Mouse (Mus musculus) midbrain, embryonic 15.5 days (tissue): Measurements from ENCODE around the gene Birc7. TPM values are rescaled to one million over a fixed set of nuclear protein-coding genes. Genes with fewer than 3 reads are reported as not detected.

ENCODE experiments used
- ATAC-seq: fragments of 200-750 bp; cut with Nextera tagmentation; replicated peaks from 2 replicates; pipeline ENCODE4 v1.8.0; 2017; ENCODE audit warnings: moderate TSS enrichment
- H3K27ac ChIP-seq: fragments of 300-500 bp; sonication (generic); 2 replicates; pipeline ENCODE4 v1.5.1; 2015; ENCODE audit warnings: mild to moderate bottlenecking, inconsistent platforms
- H3K27me3 ChIP-seq: fragments of 300-500 bp; sonication (generic); replicated peaks from 2 replicates; pipeline ENCODE4 v1.6.1; 2015; ENCODE audit warnings: inconsistent platforms
- H3K36me3 ChIP-seq: fragments of 300-500 bp; sonication (generic); replicated peaks from 2 replicates; pipeline ENCODE4 v1.6.1; 2015; ENCODE audit warnings: inconsistent platforms
- H3K4me1 ChIP-seq: fragments of 300-500 bp; sonication (generic); 2 replicates; pipeline ENCODE4 v1.6.1; 2015; ENCODE audit warnings: inconsistent platforms
- H3K4me2 ChIP-seq: fragments of 300-500 bp; sonication (generic); 2 replicates; pipeline ENCODE4 v1.6.1; 2015; ENCODE audit warnings: inconsistent platforms, mild to moderate bottlenecking, moderate library complexity
- H3K4me3 ChIP-seq: fragments of 300-500 bp; sonication (generic); 2 replicates; pipeline ENCODE4 v1.5.1; 2015; ENCODE audit warnings: mild to moderate bottlenecking, inconsistent platforms
- H3K9ac ChIP-seq: fragments of 300-500 bp; sonication (generic); 2 replicates; pipeline ENCODE4 v1.6.1; 2015; ENCODE audit warnings: mild to moderate bottlenecking, inconsistent platforms
- H3K9me3 ChIP-seq: fragments of 300-500 bp; sonication (generic); 2 replicates; pipeline ENCODE4 v1.6.1; 2016; ENCODE audit warnings: inconsistent platforms
- WGBS: fragments of 180-500 bp; shearing (Covaris S2); methylation state at CpG from one replicate; pipeline ENCODE4 v1.1.7; 2015; ENCODE audit warnings: mixed read lengths; 5-methylcytosine and 5-hydroxymethylcytosine counted together
- polyA plus RNA-seq: library from polyadenylated mRNA; unstranded; fragments of >200 nt; fragmentation: Nextera tagmentation; extraction: Ambion mirVana; gene quantifications from 2 replicates; pipeline ENCODE4 v1.2.1, GENCODE M21; 2015

Gene Birc7
- polyA plus RNA-seq: 0.10 and 0.31 TPM in 2 replicates

GRCm38 (mm10) chr2:180928723-180929122 is at the start of gene Birc7:
Gene Birc7, plus strand, starts transcription at chr2:180929023.
- H3K27ac ChIP-seq: no peak within 1 kb of the TSS
- H3K36me3 ChIP-seq: no peaks in the 10 kb centered on the region
- WGBS: 41% methylated on average over 4 of the region's 4 CpGs
- no peak within 1 kb of the TSS for H3K4me2 ChIP-seq
- no peak within 1 kb of the TSS for H3K9ac ChIP-seq
- no peaks in the 10 kb centered on the region for H3K27me3 ChIP-seq
- ATAC-seq: no peak
- H3K4me1 ChIP-seq: no peaks in the 10 kb centered on the region
- H3K9me3 ChIP-seq: no peaks in the 10 kb centered on the region
- H3K4me3 ChIP-seq: no peak within 1 kb of the TSS

- Histone ChIP-seq H3K9ac (no peak overlapping the region), H3K36me3 (no peaks in the 10 kb centered on the region), H3K4me3 (no peak overlapping the region), H3K27me3 (no peaks in the 10 kb centered on the region), H3K4me1 (peaks cover 27% of the 10 kb centered on the region), H3K27ac (peak overlapping the region; percentile 74), H3K4me2 (peak overlapping the region; percentile 17), H3K9me3 (no peaks in the 10 kb centered on the region)
- peak; percentile 92 for ATAC-seq
- WGBS: 25% methylated on average over 7 of the region's 7 CpGs
Measured at GRCm38 (mm10) chr2:180879365-180880067, 49.3 kb upstream of the Birc7 start.

- no peak overlapping the region for H3K4me3 ChIP-seq
- no peaks in the 10 kb centered on the region for H3K9me3 ChIP-seq
- WGBS: 79% methylated on average over 9 of the region's 9 CpGs
- H3K4me1 ChIP-seq: peaks cover 27% of the 10 kb centered on the region
- no peaks in the 10 kb centered on the region for H3K36me3 ChIP-seq
- no peak overlapping the region for H3K4me2 ChIP-seq
- H3K9ac ChIP-seq: no peak overlapping the region
- no peaks in the 10 kb centered on the region for H3K27me3 ChIP-seq
- no peak overlapping the region for H3K27ac ChIP-seq
- ATAC-seq: no peak
Measured at GRCm38 (mm10) chr2:180881281-180881680, 47.5 kb upstream of the Birc7 start.

DNA sequence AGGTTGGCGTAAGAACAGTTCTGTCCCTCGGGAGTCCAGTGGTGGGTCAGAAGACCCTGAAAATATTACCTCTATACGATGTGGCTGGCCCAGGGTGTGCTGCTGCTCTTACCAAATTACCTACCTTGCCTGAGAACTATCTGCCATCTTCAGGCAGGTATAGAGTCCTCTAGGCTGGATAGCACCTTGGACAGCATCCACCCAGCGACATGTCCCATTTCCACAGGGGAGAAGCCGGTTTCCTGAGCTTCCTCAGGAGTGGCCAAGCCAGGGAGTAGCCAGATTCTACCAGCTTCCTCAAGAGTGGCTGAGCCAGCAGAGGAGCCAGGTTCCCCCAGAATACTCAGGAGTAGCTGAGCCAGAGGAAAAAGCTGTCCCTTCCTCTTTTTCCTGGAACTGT is 43.6 kb upstream of the Birc7 start:
- no peak overlapping the region for H3K27ac ChIP-seq
- H3K9ac ChIP-seq: no peak overlapping the region
- no peak overlapping the region for H3K4me3 ChIP-seq
- H3K27me3 ChIP-seq: no peaks in the 10 kb centered on the region
- H3K36me3 ChIP-seq: no peaks in the 10 kb centered on the region
- H3K9me3 ChIP-seq: no peaks in the 10 kb centered on the region
- H3K4me2 ChIP-seq: no peak overlapping the region
- WGBS: 76% methylated on average over 5 of the region's 5 CpGs
- ATAC-seq: no peak
- H3K4me1 ChIP-seq: peaks cover 38% of the 10 kb centered on the region

- peak overlapping the region; percentile 98 for H3K27ac ChIP-seq
- H3K4me2 ChIP-seq: peak overlapping the region; percentile 56
- H3K4me1 ChIP-seq: peaks cover 43% of the 10 kb centered on the region
- no peaks in the 10 kb centered on the region for H3K36me3 ChIP-seq
- H3K27me3 ChIP-seq: no peaks in the 10 kb centered on the region
- 2% methylated on average over 19 of the region's 19 CpGs for WGBS
- peak overlapping the region; percentile 38 for H3K9ac ChIP-seq
- H3K4me3 ChIP-seq: peak overlapping the region; percentile 17
- no peak for ATAC-seq
- no peaks in the 10 kb centered on the region for H3K9me3 ChIP-seq
Measured at GRCm38 (mm10) chr2:180889271-180889920, 39.4 kb upstream of the Birc7 start.

DNA sequence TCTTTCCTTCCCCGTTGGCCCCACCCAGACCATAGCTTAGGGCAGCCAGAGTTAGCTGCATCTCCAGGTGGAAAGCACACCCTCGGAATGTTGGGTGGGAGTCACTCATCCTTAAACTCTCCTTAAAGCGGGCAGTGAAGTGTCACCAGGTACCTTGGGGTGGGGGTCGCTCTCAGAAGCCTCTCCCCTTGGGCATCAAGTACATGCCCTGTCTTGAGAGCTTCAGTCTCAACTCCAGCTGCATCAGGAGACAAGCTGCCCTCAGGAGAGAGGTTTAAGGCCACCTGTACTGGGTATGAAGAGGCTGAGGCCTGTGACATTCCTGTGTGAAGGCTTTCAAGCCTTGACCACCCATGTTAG is 38.9 kb upstream of the Birc7 start:
- ATAC-seq: no peak
- Histone ChIP-seq H3K9me3 (no peaks in the 10 kb centered on the region), H3K27me3 (no peaks in the 10 kb centered on the region), H3K9ac (peak overlapping the region; percentile 98; the same call in 1 of the 2 replicates), H3K4me2 (peak overlapping the region; percentile 56), H3K4me3 (peak overlapping the region; percentile 87; the same call in 1 of the 2 replicates), H3K4me1 (peaks cover 43% of the 10 kb centered on the region), H3K27ac (peak overlapping the region; percentile 98), H3K36me3 (no peaks in the 10 kb centered on the region)
- 11% methylated on average over 4 of the region's 4 CpGs for WGBS

- peak overlapping the region; percentile 87 for H3K4me3 ChIP-seq
- H3K9me3 ChIP-seq: no peaks in the 10 kb centered on the region
- WGBS: 2% methylated on average over 26 of the region's 29 CpGs
- peak; percentile 4 for ATAC-seq
- peak overlapping the region; percentile 98 for H3K9ac ChIP-seq
- no peaks in the 10 kb centered on the region for H3K27me3 ChIP-seq
- H3K4me1 ChIP-seq: peaks cover 49% of the 10 kb centered on the region
- peak overlapping the region; percentile 56 for H3K4me2 ChIP-seq
- H3K36me3 ChIP-seq: no peaks in the 10 kb centered on the region
- H3K27ac ChIP-seq: peak overlapping the region; percentile 98
Measured at GRCm38 (mm10) chr2:180890422-180891074, 38.3 kb upstream of the Birc7 start.

DNA sequence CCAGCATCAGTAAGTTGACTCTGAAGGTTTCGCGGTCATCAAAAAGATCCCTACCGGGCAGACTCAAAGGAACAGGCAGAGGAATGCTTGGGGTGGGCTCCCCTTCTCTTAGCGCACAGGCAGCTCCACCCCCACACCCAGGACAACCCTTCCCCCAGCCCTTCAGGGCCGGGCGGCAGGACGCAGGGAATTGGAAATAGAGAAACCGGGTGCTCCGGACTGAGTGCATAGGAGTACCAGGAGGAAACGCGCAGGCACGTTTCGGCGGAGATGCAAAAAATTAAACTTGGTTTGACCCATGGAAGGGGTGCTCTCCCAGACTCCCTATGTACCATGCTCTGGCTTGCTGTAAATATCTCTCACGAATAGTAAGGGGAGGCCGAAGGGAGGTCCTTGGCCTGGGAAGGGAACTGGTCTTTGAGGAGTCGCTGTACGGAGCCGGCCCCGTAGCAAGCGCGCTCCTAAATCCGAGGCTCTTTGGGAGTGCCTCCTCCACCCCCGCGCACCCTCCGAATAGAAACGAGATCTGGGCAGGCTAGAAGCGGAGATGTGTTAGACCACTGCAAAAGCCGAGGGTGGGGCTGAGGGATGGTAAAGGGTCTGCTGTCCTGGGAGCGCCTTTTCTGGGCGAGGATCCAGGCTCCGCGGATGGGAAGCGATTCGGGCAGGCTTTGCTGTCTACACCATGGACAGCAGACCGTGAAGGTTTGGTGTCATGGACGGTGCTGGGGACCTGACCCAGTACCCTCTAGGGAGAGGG is 37.6 kb upstream of the Birc7 start:
- ATAC-seq: no peak
- H3K9ac ChIP-seq: peak overlapping the region; percentile 98
- H3K27ac ChIP-seq: peak overlapping the region; percentile 98
- no peaks in the 10 kb centered on the region for H3K9me3 ChIP-seq
- H3K4me1 ChIP-seq: peaks cover 56% of the 10 kb centered on the region
- H3K4me3 ChIP-seq: peak overlapping the region; percentile 87
- under 1% methylated on average over 37 of the region's 37 CpGs for WGBS
- H3K4me2 ChIP-seq: peak overlapping the region; percentile 56
- H3K27me3 ChIP-seq: no peaks in the 10 kb centered on the region
- no peaks in the 10 kb centered on the region for H3K36me3 ChIP-seq

- WGBS: 5% methylated on average over 9 of the region's 9 CpGs
- Histone ChIP-seq H3K36me3 (no peaks in the 10 kb centered on the region), H3K27me3 (no peaks in the 10 kb centered on the region), H3K4me3 (peak overlapping the region; percentile 87), H3K9ac (peak overlapping the region; percentile 98), H3K27ac (peak overlapping the region; percentile 98), H3K4me1 (peaks cover 62% of the 10 kb centered on the region), H3K9me3 (no peaks in the 10 kb centered on the region), H3K4me2 (peak overlapping the region; percentile 56)
- ATAC-seq: no peak
Measured at GRCm38 (mm10) chr2:180891835-180892323, 36.9 kb upstream of the Birc7 start.

GRCm38 (mm10) chr2:180892841-180893521 is 35.8 kb upstream of the Birc7 start:
- Histone ChIP-seq H3K27me3 (no peaks in the 10 kb centered on the region), H3K27ac (peak overlapping the region; percentile 98), H3K9me3 (no peaks in the 10 kb centered on the region), H3K9ac (peak overlapping the region; percentile 98), H3K4me3 (peak overlapping the region; percentile 87), H3K4me2 (peak overlapping the region; percentile 56), H3K36me3 (no peaks in the 10 kb centered on the region), H3K4me1 (peaks cover 65% of the 10 kb centered on the region)
- ATAC-seq: peak; percentile 48
- under 1% methylated on average over 96 of the region's 97 CpGs for WGBS

DNA sequence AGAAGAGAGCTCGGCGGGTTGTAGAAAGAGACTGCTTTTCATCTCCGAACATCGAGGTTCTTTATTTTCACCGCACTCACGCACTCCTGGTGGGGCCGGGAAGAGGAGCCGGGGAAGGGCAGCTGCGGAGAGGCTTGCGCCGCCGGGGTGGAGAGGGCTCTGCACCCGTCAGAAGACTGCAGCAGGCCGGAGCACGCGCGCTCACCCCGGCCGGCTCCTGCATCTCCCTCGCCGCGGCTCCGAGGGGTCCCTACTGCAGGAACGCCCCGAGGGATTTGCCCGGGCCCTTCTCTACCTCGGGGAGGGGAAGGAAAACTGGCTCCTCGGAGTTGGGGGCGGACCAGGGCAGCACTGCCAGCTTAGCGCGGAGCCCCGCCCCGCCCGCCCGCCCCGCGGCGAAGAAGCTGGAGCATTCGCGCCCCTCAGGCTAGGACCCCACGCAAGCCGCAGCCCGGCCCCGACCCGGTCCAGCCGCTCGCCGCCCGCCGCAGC is 35.2 kb upstream of the Birc7 start:
- H3K4me3 ChIP-seq: peak overlapping the region; percentile 87
- peak overlapping the region; percentile 98 for H3K27ac ChIP-seq
- H3K9ac ChIP-seq: peak overlapping the region; percentile 98
- under 1% methylated on average over 48 of the region's 50 CpGs for WGBS
- no peaks in the 10 kb centered on the region for H3K27me3 ChIP-seq
- peak overlapping the region; percentile 56 for H3K4me2 ChIP-seq
- no peaks in the 10 kb centered on the region for H3K36me3 ChIP-seq
- H3K4me1 ChIP-seq: peaks cover 65% of the 10 kb centered on the region
- no peak; the same call in 1 of the 2 replicates for ATAC-seq
- no peaks in the 10 kb centered on the region for H3K9me3 ChIP-seq
